Mouse (Mus musculus): ENCODE measurements around the gene Gm21897. TPM values are rescaled to one million over a fixed set of nuclear protein-coding genes. Genes with fewer than 3 reads are reported as not detected.

Gm21897 gene
- polyA plus RNA-seq, 2 experiments, result not detected

DNA sequence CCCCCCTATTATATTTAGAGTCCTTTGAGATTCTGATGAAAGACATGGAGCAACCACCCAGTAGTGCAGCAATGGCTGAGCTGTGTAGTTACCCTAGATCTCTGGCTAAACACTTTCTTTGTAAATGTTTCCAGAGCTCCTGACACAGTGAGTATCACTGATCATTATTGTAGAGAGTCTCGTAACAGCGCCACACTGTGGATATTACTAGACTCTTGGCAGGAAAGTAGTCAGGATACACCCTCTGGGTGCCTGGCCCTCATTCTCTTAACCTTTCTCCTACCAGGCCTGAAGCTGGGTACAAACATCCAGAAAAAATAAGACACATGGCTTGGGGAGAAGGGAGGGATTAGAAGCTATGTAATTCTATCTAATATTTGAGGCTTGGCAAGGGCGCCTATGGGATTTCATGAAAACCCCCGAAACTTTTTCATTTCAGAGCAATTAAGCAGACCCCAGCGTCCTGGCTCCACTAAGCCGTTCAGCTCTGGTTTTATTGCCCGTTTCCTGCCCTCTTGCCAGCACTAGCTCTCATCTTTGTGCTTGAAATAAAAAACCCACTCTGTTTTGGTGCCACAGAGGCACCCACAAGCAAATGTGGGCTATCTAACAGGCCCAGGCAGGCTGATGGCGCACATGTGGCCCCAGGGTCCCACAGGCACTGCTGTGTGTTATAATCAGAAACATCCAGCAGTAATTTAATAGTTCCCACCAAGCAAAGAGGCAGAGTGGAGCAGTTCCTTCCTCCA, 22.2 kb upstream of the Gm21897 start:
- TF ChIP-seq CTCF (IDR thresholded peaks at IDR 0.05; ENCODE audit: low read depth) (peak; percentile 12; the same call in 1 of the 2 replicates), EP300 (IDR thresholded peaks at IDR 0.05; ENCODE audit: low read depth) (no peak)
- H3K27me3 ChIP-seq (ENCODE audit: control insufficient read depth, insufficient read depth, low read length), result no peaks in the 10 kb centered on the region
- no peak overlapping the region for H3K4me2 ChIP-seq (ENCODE audit: low read depth)
- no peak overlapping the region for H3K9ac ChIP-seq (replicated peaks)
- no peaks in the 10 kb centered on the region for H3K4me1 ChIP-seq (replicated peaks; ENCODE audit: control insufficient read depth in 2 of 2, insufficient read depth in 2 of 2, low read length in 1 of 2)
- ATAC-seq (ENCODE audit: insufficient read depth) (no peak), DNase-seq (ENCODE audit: low read depth in 3 of 3, low spot score in 3 of 3) (no peak)
- no peak overlapping the region for H3K4me3 ChIP-seq (ENCODE audit: insufficient read depth in 1 of 2, low read depth in 2 of 2, low read length in 2 of 2)
- no peaks in the 10 kb centered on the region for H3K36me3 ChIP-seq (replicated peaks; ENCODE audit: control insufficient read depth, insufficient read depth, low read depth)
- WGBS (ENCODE audit: insufficient replicate concordance), result 42% methylated on average over 8 of the region's 8 CpGs
- no peak overlapping the region for H3K27ac ChIP-seq
- no peaks in the 10 kb centered on the region for H3K9me3 ChIP-seq (ENCODE audit: control insufficient read depth, low read length)

DNA sequence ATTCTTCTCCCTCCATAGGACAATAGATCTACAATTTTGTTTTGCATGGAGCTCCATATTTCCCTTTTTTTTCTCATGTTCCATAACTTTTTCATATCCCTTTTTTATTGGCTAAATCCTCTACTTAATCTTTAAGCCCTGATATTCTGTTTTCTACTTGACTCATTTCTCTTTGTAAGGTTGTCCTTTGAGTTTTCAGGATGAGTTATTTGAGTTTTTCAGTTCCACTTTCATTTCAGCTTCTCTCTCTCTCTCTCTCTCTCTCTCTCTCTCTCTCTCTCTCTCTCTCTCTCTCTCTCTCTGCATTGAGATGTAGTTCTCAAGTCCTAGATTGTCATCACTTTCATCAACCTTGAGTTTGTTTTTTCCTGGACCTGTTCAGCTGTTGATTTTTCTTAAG, 17.3 kb downstream of the Gm21897 start:
- Histone ChIP-seq H3K9me3 (ENCODE audit: control insufficient read depth, low read length) (no peaks in the 10 kb centered on the region), H3K36me3 (replicated peaks; ENCODE audit: control insufficient read depth, insufficient read depth, low read depth) (no peaks in the 10 kb centered on the region), H3K4me2 (ENCODE audit: low read depth) (no peak overlapping the region), H3K9ac (replicated peaks) (no peak overlapping the region), H3K27me3 (ENCODE audit: control insufficient read depth, insufficient read depth, low read length) (no peaks in the 10 kb centered on the region), H3K4me1 (replicated peaks; ENCODE audit: control insufficient read depth in 2 of 2, insufficient read depth in 2 of 2, low read length in 1 of 2) (no peaks in the 10 kb centered on the region), H3K4me3 (ENCODE audit: insufficient read depth in 1 of 2, low read depth in 2 of 2, low read length in 2 of 2) (no peak overlapping the region), H3K27ac (no peak overlapping the region)
- TF ChIP-seq CTCF (IDR thresholded peaks at IDR 0.05; ENCODE audit: low read depth), result no peak
- no peak for ATAC-seq (ENCODE audit: insufficient read depth)
- no peak for DNase-seq (ENCODE audit: low read depth in 3 of 3, low spot score in 3 of 3)

DNA sequence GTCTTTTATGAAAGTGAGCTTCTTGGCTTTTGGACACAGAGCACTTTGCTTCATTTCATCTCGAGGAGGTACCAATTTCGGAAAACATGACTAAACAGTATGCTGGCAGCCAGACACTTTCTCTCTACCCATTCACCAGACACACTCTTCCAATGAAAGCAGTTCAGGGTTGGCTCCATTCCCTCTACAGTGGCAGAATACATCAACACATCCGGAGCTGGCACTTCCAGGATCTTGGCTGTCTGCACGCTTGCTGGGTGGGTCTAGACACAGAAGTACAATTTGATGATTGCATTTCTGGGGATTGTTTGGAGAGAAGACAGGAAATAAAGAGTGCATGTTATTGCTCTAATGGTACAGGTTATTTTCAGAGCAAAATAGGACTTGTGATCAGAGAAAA, 21.8 kb downstream of the Gm21897 start:
- DNase-seq (ENCODE audit: low read depth in 3 of 3, low spot score in 3 of 3) (no peak), ATAC-seq (ENCODE audit: insufficient read depth) (no peak)
- TF ChIP-seq EP300 (IDR thresholded peaks at IDR 0.05; ENCODE audit: low read depth) (no peak), CTCF (IDR thresholded peaks at IDR 0.05; ENCODE audit: low read depth) (no peak)

DNA sequence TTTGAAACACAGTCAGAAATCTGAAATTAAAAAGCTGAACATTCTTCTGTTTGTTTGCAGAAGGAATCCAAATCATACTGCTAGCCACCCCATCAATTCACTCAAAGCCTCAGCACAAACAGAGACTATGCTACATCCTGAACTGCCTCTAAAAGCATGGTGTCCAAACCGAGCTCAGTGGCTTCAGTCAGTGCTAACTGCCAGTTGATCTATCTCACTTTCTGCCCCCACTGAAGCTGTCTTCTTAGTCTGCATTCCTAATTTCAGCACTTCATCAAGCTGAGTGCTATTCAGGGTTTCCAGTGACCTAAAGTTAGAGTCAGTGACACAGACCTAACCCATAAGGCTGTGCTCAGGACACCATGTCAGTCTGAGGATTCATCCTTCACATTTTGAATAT, 28.8 kb downstream of the Gm21897 start:
- H3K4me2 ChIP-seq (ENCODE audit: low read depth), result no peak overlapping the region
- no peak overlapping the region for H3K9ac ChIP-seq (replicated peaks)
- no peaks in the 10 kb centered on the region for H3K36me3 ChIP-seq (replicated peaks; ENCODE audit: control insufficient read depth, insufficient read depth, low read depth)
- ATAC-seq (ENCODE audit: insufficient read depth) (no peak), DNase-seq (ENCODE audit: low read depth in 3 of 3, low spot score in 3 of 3) (no peak)
- 19% methylated on average over 1 of the region's 1 CpGs for WGBS (ENCODE audit: insufficient replicate concordance)
- TF ChIP-seq CTCF (IDR thresholded peaks at IDR 0.05; ENCODE audit: low read depth) (no peak), EP300 (IDR thresholded peaks at IDR 0.05; ENCODE audit: low read depth) (no peak)
- H3K4me3 ChIP-seq (ENCODE audit: insufficient read depth in 1 of 2, low read depth in 2 of 2, low read length in 2 of 2), result no peak overlapping the region
- no peaks in the 10 kb centered on the region for H3K4me1 ChIP-seq (replicated peaks; ENCODE audit: control insufficient read depth in 2 of 2, insufficient read depth in 2 of 2, low read length in 1 of 2)
- H3K9me3 ChIP-seq (ENCODE audit: control insufficient read depth, low read length), result no peaks in the 10 kb centered on the region
- no peak overlapping the region for H3K27ac ChIP-seq
- no peaks in the 10 kb centered on the region for H3K27me3 ChIP-seq (ENCODE audit: control insufficient read depth, insufficient read depth, low read length)

More for the DNA sequence above, 21.8 kb downstream of the Gm21897 start:
- Histone ChIP-seq H3K9me3 (ENCODE audit: control insufficient read depth, low read length) (no peaks in the 10 kb centered on the region), H3K4me2 (ENCODE audit: low read depth) (no peak overlapping the region), H3K27me3 (ENCODE audit: control insufficient read depth, insufficient read depth, low read length) (no peaks in the 10 kb centered on the region), H3K36me3 (replicated peaks; ENCODE audit: control insufficient read depth, insufficient read depth, low read depth) (no peaks in the 10 kb centered on the region), H3K27ac (no peak overlapping the region), H3K9ac (replicated peaks) (no peak overlapping the region), H3K4me3 (ENCODE audit: insufficient read depth in 1 of 2, low read depth in 2 of 2, low read length in 2 of 2) (no peak overlapping the region), H3K4me1 (replicated peaks; ENCODE audit: control insufficient read depth in 2 of 2, insufficient read depth in 2 of 2, low read length in 1 of 2) (no peaks in the 10 kb centered on the region)
- WGBS (ENCODE audit: insufficient replicate concordance), result 56% methylated on average over 4 of the region's 4 CpGs

DNA sequence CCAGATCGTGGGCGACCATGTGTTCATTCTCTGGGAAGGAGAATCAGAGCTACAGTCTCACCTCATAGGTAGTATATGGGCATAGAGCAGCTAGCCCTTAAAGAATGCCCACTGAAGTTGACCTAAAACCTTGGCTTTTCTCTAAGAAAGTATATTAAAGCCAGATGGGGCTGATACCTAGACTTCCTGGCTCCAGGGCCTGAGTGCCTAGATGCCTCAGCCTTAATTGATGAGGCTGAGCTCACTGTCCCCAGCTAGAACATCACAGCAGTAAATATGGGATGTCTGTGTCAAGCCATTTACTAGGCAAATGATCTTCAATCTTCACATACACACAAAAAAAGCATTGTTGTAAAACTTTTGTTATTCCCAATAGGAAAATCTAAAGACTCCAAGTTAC, 32.1 kb downstream of the Gm21897 start:
- Histone ChIP-seq H3K4me2 (ENCODE audit: low read depth) (no peak overlapping the region), H3K4me3 (ENCODE audit: insufficient read depth in 1 of 2, low read depth in 2 of 2, low read length in 2 of 2) (no peak overlapping the region), H3K4me1 (replicated peaks; ENCODE audit: control insufficient read depth in 2 of 2, insufficient read depth in 2 of 2, low read length in 1 of 2) (no peaks in the 10 kb centered on the region), H3K9ac (replicated peaks) (no peak overlapping the region), H3K27me3 (ENCODE audit: control insufficient read depth, insufficient read depth, low read length) (no peaks in the 10 kb centered on the region), H3K9me3 (ENCODE audit: control insufficient read depth, low read length) (no peaks in the 10 kb centered on the region), H3K36me3 (replicated peaks; ENCODE audit: control insufficient read depth, insufficient read depth, low read depth) (no peaks in the 10 kb centered on the region), H3K27ac (no peak overlapping the region)
- no peak for TF ChIP-seq EP300 (IDR thresholded peaks at IDR 0.05; ENCODE audit: low read depth)
- TF ChIP-seq CTCF (IDR thresholded peaks at IDR 0.05; ENCODE audit: low read depth), result no peak
- WGBS (ENCODE audit: insufficient replicate concordance), result 44% methylated on average over 2 of the region's 2 CpGs
- ATAC-seq (ENCODE audit: insufficient read depth), result no peak
- no peak for DNase-seq (ENCODE audit: low read depth in 3 of 3, low spot score in 3 of 3)

All from liver, embryonic 14.5 days (tissue).